8 mouse cellular contexts compared by ENCODE assay signal in the genomic region with DNA sequence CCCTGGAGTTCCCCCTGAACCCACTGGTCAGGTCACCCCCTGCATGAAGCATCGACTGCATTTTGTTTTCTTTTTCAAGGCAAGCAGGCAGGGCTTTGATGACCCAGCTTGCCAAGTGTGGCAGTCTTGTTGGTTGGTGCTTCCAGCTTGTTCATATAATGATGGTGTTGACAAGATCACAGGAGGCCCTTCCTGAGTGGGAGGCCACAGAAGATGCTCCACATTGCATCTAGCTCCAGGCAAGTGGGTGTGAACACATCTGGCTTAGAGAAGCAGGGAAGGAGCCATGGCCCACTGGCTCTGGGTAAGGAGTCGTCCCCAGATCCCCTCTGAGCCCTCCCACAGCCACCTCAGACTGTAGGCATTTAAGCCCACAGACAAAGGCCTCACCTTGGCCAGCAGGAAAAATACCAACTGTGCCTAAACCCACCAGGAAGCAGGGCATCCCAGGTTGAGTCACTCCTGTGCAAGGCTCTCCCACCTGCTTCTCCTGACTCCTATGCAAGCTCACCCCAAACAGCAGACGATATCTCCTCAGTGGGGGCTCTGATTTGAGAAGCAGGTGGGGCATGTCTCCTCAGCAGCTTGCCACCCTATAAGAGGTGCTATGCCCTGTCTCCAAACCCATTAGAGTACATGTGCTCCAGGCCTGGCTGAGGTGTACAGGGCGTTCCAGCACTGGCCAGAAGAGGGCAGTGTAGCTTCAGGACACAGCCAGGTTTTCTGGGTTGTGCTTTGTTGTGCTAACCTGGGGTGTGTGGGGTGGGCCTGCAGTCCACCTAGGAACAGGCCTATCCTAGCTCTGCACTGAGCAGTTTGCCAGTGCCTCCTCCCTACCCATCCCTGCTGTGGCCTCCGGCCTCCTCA. TPM values are rescaled to one million over a fixed set of nuclear protein-coding genes. Genes with fewer than 3 reads are reported as not detected.
DNase-seq lines count a peak whose midpoint lies in the region; ATAC-seq and TF ChIP-seq lines count a peak whose summit lies in the region.

No protein-coding gene starts in this region.

- peaks cover 6% of the 10 kb centered on the region; the same call in 1 of the 2 replicates for H3K4me1 ChIP-seq in hindbrain, postnatal 0 days (ENCODE audit: insufficient read depth, low read length)

- peak; percentile 66 for DNase-seq in ZHBTc4 (ENCODE audit: low read depth, low spot score)
- DNase-seq in cerebellum, postnatal 25 days: peak; percentile 86 to 90
- DNase-seq in gastrocnemius, adult 2 months: peak; percentile 87
- peak; percentile 83 for DNase-seq in hindbrain, postnatal 0 days (ENCODE audit: low spot score)
- DNase-seq in left cerebral cortex, postnatal 10 days (ENCODE audit: extremely low spot score in 1 of 2, low spot score in 2 of 2): peak; percentile 59 to 78
- peak; percentile 82 for DNase-seq in right cerebral cortex, postnatal 14 days
- DNase-seq in urinary bladder, postnatal 36 days (ENCODE audit: low spot score in 2 of 2): peak; percentile 72 to 82

- no peak overlapping the region for H3K9ac ChIP-seq in hindbrain, postnatal 0 days (replicated peaks; ENCODE audit: low read length)

- no peak overlapping the region for H3K4me3 ChIP-seq in gastrocnemius, adult 2 months
- H3K4me3 ChIP-seq in hindbrain, postnatal 0 days (ENCODE audit: low read length): no peak overlapping the region

- WGBS in hindbrain, postnatal 0 days: 46% methylated on average over 5 of the region's 5 CpGs

- intact Hi-C loops in gastrocnemius, adult 2 months (cut with DNase I): loop anchor here (1.0 to 5.0 kb wide), 3 partner anchors 93 to 237 kb away; no protein-coding TSS in a partner anchor
- intact Hi-C loops in left cerebral cortex, postnatal 10 days (cut with DNase I): loop anchor here (2.0 to 10.0 kb wide), 3 partner anchors 93 to 239 kb away; partner anchors contain the start of gene Cebpa

- H3K4me2 ChIP-seq in hindbrain, postnatal 0 days (ENCODE audit: low read depth, low read length): no peak overlapping the region

- H3K36me3 ChIP-seq in hindbrain, postnatal 0 days (ENCODE audit: insufficient read depth, low read length): no peaks in the 10 kb centered on the region; the same call in 1 of the 2 replicates

- H3K27ac ChIP-seq in gastrocnemius, adult 2 months: peak overlapping the region; percentile 25; the same call in 1 of the 2 replicates
- H3K27ac ChIP-seq in hindbrain, postnatal 0 days: no peak overlapping the region

- TF ChIP-seq CTCF in gastrocnemius, adult 2 months (IDR thresholded peaks at IDR 0.05): peak; percentile 97
- TF ChIP-seq CTCF in hindbrain, postnatal 0 days (IDR thresholded peaks at IDR 0.05; ENCODE audit: low read depth): peak; percentile 97

- no peaks in the 10 kb centered on the region for H3K27me3 ChIP-seq in hindbrain, postnatal 0 days (ENCODE audit: insufficient read depth, low read length)

- ATAC-seq in hindbrain, postnatal 0 days: peak; percentile 74
- ATAC-seq in megakaryocyte progenitor cell, adult 5-6 weeks (replicated peaks; ENCODE audit: poor library complexity): peak; percentile 86

- no peaks in the 10 kb centered on the region for H3K9me3 ChIP-seq in hindbrain, postnatal 0 days (ENCODE audit: low read length)

RNA-seq across cellular contexts. Expression of gene Cebpg, which starts 30.7 kb away (rescaled TPM):
- total RNA-seq in gastrocnemius, adult 2 months (2021): 10 to 100 TPM; 41.0 to 46.0 TPM
- 8.9 and 13.2 TPM in 2 replicates for total RNA-seq in hindbrain, postnatal 0 days (2014; rRNA removed)
- polyA plus RNA-seq in hindbrain, postnatal 0 days (2015; fragmentation: Nextera tagmentation; extraction: Ambion mirVana): 14.9 and 16.0 TPM in 2 replicates
- total RNA-seq in left cerebral cortex, postnatal 10 days (2021): 10 to 100 TPM; 24.2 to 25.2 TPM
- total RNA-seq in megakaryocyte progenitor cell, adult 5-6 weeks (2015): 16.7 and 17.1 TPM in 2 replicates
- 29.8 and 34.6 TPM in 2 replicates for total RNA-seq in megakaryocyte progenitor cell, adult 5-6 weeks (2017)
